Mouse (Mus musculus) CH12.LX (cell line): ENCODE measurements at regions not wholly inside any gene's neighbourhood (a gene's known extent, or its start where the extent isn't known, plus 50 kb on each side); places are given as distances from the start of the nearest gene placed in this dataset.

Experiments used
- DNase-seq: peaks from one replicate; pipeline ENCODE4 v3.0.0-alpha.2; 2013; ENCODE audit errors: extremely low read depth
- H3K27ac ChIP-seq: 2 replicates; pipeline ENCODE4 v1.5.1; 2012; ENCODE audit warnings: low read depth, mild to moderate bottlenecking, control low read depth, moderate library complexity; ENCODE audit not compliant: insufficient read depth
- H3K27me3 ChIP-seq: replicated peaks from 2 replicates; pipeline ENCODE3; 2012; ENCODE audit warnings: inconsistent platforms
- H3K36me3 ChIP-seq, 2 experiments: replicated peaks in 1 of 2; 2 replicates each; pipeline versions ENCODE3 to v1.6.1; 2012; ENCODE audit warnings: inconsistent platforms in 1 of 2, low read length in 1 of 2, mild to moderate bottlenecking in 1 of 2, mixed read lengths in 1 of 2, moderate library complexity in 1 of 2; ENCODE audit not compliant: control insufficient read depth in 1 of 2, insufficient read depth in 1 of 2
- H3K4me1 ChIP-seq, 2 experiments: 2 replicates each; pipeline ENCODE4 v1.6.1; 2012; ENCODE audit warnings: inconsistent platforms in 1 of 2, moderate library complexity in 1 of 2; ENCODE audit not compliant: insufficient read depth in 2 of 2, control insufficient read depth in 1 of 2
- H3K4me2 ChIP-seq: 2 replicates; pipeline ENCODE4 v1.6.1; 2012; ENCODE audit warnings: low read depth, mild to moderate bottlenecking, control low read depth; ENCODE audit not compliant: poor library complexity, insufficient read depth, severe bottlenecking
- H3K4me3 ChIP-seq, 3 experiments: fragments of 150-350 bp in 1 of 3; sonication (generic) in 1 of 3; replicated peaks in 1 of 3; 2 replicates each; pipeline versions ENCODE3 to v1.5.1; 2011 to 2012; ENCODE audit warnings: low read depth in 2 of 3, low read length in 2 of 3, mild to moderate bottlenecking in 2 of 3, moderate library complexity in 2 of 3, control low read depth in 1 of 3, improper control_type of control experiment in 1 of 3, inconsistent platforms in 1 of 3, mixed read lengths in 1 of 3; ENCODE audit not compliant: poor library complexity in 1 of 3
- H3K79me2 ChIP-seq: replicated peaks from 2 replicates; pipeline ENCODE4 v1.6.1; 2012; ENCODE audit warnings: mild to moderate bottlenecking, moderate library complexity; ENCODE audit not compliant: control insufficient read depth, poor library complexity, insufficient read depth, severe bottlenecking; ENCODE audit errors: extremely low read depth
- H3K9ac ChIP-seq: 2 replicates; pipeline ENCODE4 v1.6.1; 2012; ENCODE audit warnings: low read depth, mild to moderate bottlenecking, control low read depth, moderate library complexity; ENCODE audit not compliant: insufficient read depth
- H3K9me3 ChIP-seq: replicated peaks from 2 replicates; pipeline ENCODE3; 2012; ENCODE audit warnings: low read length, inconsistent platforms, mixed read lengths
- BHLHE40 ChIP-seq: IDR thresholded peaks from 2 replicates; pipeline ENCODE4 v1.6.1; 2011; ENCODE audit warnings: mild to moderate bottlenecking, low read depth, low read length, improper control_type of control experiment
- CHD1 ChIP-seq: IDR thresholded peaks from 2 replicates; pipeline ENCODE4 v1.6.1; 2012; ENCODE audit warnings: low read depth, low read length, improper control_type of control experiment, inconsistent platforms
- CHD2 ChIP-seq: IDR thresholded peaks from 2 replicates; pipeline ENCODE4 v1.6.1; 2011; ENCODE audit warnings: low read length, improper control_type of control experiment
- CTCF ChIP-seq, 2 experiments: IDR thresholded peaks in 1 of 2; conservative IDR thresholded peaks in 1 of 2; 2 replicates each; pipeline ENCODE4 v1.5.1; 2011 to 2012; ENCODE audit warnings: low read depth in 2 of 2, low read length in 2 of 2, improper control_type of control experiment in 1 of 2, inconsistent platforms in 1 of 2, mild to moderate bottlenecking in 1 of 2, moderate library complexity in 1 of 2
- E2F4 ChIP-seq: IDR thresholded peaks from 2 replicates; pipeline ENCODE4 v1.6.1; 2011; ENCODE audit warnings: low read depth, low read length, improper control_type of control experiment; ENCODE audit not compliant: insufficient replicate concordance
- ELF1 ChIP-seq: IDR thresholded peaks from 2 replicates; pipeline ENCODE4 v1.6.1; 2014; ENCODE audit warnings: low read depth, mild to moderate bottlenecking, inconsistent platforms, low read length, improper control_type of control experiment
- EP300 ChIP-seq: IDR thresholded peaks from 2 replicates; pipeline ENCODE4 v1.6.1; 2011; ENCODE audit warnings: low read length, improper control_type of control experiment
- ETS1 ChIP-seq: conservative IDR thresholded peaks from 2 replicates; pipeline ENCODE4 v1.6.1; 2012; ENCODE audit warnings: low read depth, mild to moderate bottlenecking, inconsistent platforms, low read length, improper control_type of control experiment, moderate library complexity
- JUN ChIP-seq: IDR thresholded peaks from 2 replicates; pipeline ENCODE4 v1.6.1; 2011; ENCODE audit warnings: low read depth, mild to moderate bottlenecking, low read length, improper control_type of control experiment, moderate library complexity; ENCODE audit not compliant: insufficient read depth
- KAT2A ChIP-seq: IDR thresholded peaks from 2 replicates; pipeline ENCODE4 v1.6.1; 2012; ENCODE audit warnings: low read length, improper control_type of control experiment, inconsistent platforms; ENCODE audit not compliant: insufficient replicate concordance
- MAFK ChIP-seq: IDR thresholded peaks from 2 replicates; pipeline ENCODE4 v1.6.1; 2011; ENCODE audit warnings: low read length, improper control_type of control experiment; ENCODE audit not compliant: insufficient replicate concordance
- MAX ChIP-seq: IDR thresholded peaks from 2 replicates; pipeline ENCODE4 v1.6.1; 2011; ENCODE audit warnings: low read length, improper control_type of control experiment
- MEF2A ChIP-seq: IDR thresholded peaks from 2 replicates; pipeline ENCODE4 v1.6.1; 2014; ENCODE audit warnings: low read depth, mild to moderate bottlenecking, inconsistent platforms, low read length, improper control_type of control experiment, borderline replicate concordance
- MXI1 ChIP-seq: IDR thresholded peaks from 2 replicates; pipeline ENCODE4 v1.6.1; 2011; ENCODE audit warnings: mild to moderate bottlenecking, low read depth, low read length, improper control_type of control experiment
- NELFE ChIP-seq: IDR thresholded peaks from 2 replicates; pipeline ENCODE4 v1.6.1; 2011; ENCODE audit warnings: low read depth, low read length, improper control_type of control experiment
- PAX5 ChIP-seq: IDR thresholded peaks from 2 replicates; pipeline ENCODE4 v1.6.1; 2012; ENCODE audit warnings: low read length, inconsistent platforms, mixed read lengths
- POLR2A ChIP-seq: IDR thresholded peaks from 2 replicates; pipeline ENCODE4 v1.6.1; 2011; ENCODE audit warnings: low read depth, mild to moderate bottlenecking, improper control_type of control experiment, low read length
- POLR2AphosphoS2 ChIP-seq: IDR thresholded peaks from 2 replicates; pipeline ENCODE4 v1.6.1; 2011; ENCODE audit warnings: low read depth, low read length, improper control_type of control experiment
- RCOR1 ChIP-seq: conservative IDR thresholded peaks from 2 replicates; pipeline ENCODE4 v1.6.1; 2012; ENCODE audit warnings: low read depth, mild to moderate bottlenecking, inconsistent platforms, low read length, improper control_type of control experiment
- SIN3A ChIP-seq: IDR thresholded peaks from 2 replicates; pipeline ENCODE4 v1.6.1; 2012; ENCODE audit warnings: low read length, improper control_type of control experiment, inconsistent platforms
- SMC3 ChIP-seq: IDR thresholded peaks from 2 replicates; pipeline ENCODE4 v1.6.1; 2011; ENCODE audit warnings: low read depth, low read length, improper control_type of control experiment
- USF1 ChIP-seq: IDR thresholded peaks from 2 replicates; pipeline ENCODE4 v1.6.1; 2014; ENCODE audit warnings: low read depth, mild to moderate bottlenecking, inconsistent platforms, low read length, improper control_type of control experiment
- ZC3H11A ChIP-seq: IDR thresholded peaks from 2 replicates; pipeline ENCODE4 v1.6.1; 2012; ENCODE audit warnings: low read depth, mild to moderate bottlenecking, inconsistent platforms, low read length, improper control_type of control experiment
- ZKSCAN1 ChIP-seq: IDR thresholded peaks from 2 replicates; pipeline ENCODE4 v1.6.1; 2012; ENCODE audit warnings: low read depth, inconsistent platforms, low read length, improper control_type of control experiment, borderline replicate concordance
- ZMIZ1 ChIP-seq: IDR thresholded peaks from 2 replicates; pipeline ENCODE4 v1.6.1; 2012; ENCODE audit warnings: low read depth, mild to moderate bottlenecking, inconsistent platforms, low read length, improper control_type of control experiment
- ZNF384 ChIP-seq: IDR thresholded peaks from 2 replicates; pipeline ENCODE4 v1.6.1; 2012; ENCODE audit warnings: low read depth, low read length, improper control_type of control experiment, inconsistent platforms
- dilution Hi-C: fragments of 300-500 bp; cut with MboI; formaldehyde crosslinking; loops from 2 replicates; pipeline ENCODE4 v1.14.3; 2020; ENCODE audit warnings: low sequenced_read_pairs; ENCODE audit not compliant: extremely low pct_unique_long_range_greater_than_20kb, extremely low pct_ligation_motif_present
- in situ Hi-C: fragments of 300-500 bp; cut with MboI; formaldehyde crosslinking; loops from 3 replicates; pipeline ENCODE4 v1.14.3; 2019; ENCODE audit warnings: low sequenced_read_pairs, low pct_ligation_motif_present, low pct_unique_long_range_greater_than_20kb, mixed read lengths

DNA sequence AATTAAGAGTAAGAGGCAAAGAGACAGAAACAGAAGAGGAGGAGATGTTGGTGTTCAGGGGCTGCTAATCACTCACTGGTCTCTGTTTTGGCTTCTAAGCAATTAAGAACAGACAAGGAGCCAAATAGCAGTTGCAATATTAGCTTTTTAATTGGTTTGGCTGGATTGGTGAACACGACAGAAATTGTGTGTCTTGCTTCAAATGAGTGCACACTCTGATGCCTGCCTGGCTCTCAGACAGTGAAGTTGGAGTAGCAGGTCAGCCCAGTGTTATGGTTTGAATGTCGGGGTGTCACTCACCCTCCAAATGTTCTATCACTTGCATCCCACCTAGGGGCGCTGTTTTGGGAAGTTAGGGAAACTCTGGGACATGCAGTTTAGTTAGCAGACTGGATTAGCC lies 120.3 kb upstream of the Pbx1 start:
- dilution Hi-C loops (no loop called here), in situ Hi-C loops (no loop called here)
- H3K27me3 ChIP-seq, result no peaks in the 10 kb centered on the region
- H3K4me2 ChIP-seq, result no peak overlapping the region
- TF ChIP-seq ELF1 (no peak), ZNF384 (no peak), POLR2AphosphoS2 (no peak), NELFE (no peak), ETS1 (no peak), MAX (no peak), CHD1 (no peak), BHLHE40 (no peak)
- H3K36me3 ChIP-seq, result no peaks in the 10 kb centered on the region
- H3K27ac ChIP-seq, result no peak overlapping the region
- no peak for DNase-seq
- no peaks in the 10 kb centered on the region for H3K79me2 ChIP-seq
- no peaks in the 10 kb centered on the region for H3K4me1 ChIP-seq
- peaks cover 46% of the 10 kb centered on the region for H3K9me3 ChIP-seq
- H3K4me3 ChIP-seq, result no peak overlapping the region
- no peak overlapping the region for H3K9ac ChIP-seq

DNA sequence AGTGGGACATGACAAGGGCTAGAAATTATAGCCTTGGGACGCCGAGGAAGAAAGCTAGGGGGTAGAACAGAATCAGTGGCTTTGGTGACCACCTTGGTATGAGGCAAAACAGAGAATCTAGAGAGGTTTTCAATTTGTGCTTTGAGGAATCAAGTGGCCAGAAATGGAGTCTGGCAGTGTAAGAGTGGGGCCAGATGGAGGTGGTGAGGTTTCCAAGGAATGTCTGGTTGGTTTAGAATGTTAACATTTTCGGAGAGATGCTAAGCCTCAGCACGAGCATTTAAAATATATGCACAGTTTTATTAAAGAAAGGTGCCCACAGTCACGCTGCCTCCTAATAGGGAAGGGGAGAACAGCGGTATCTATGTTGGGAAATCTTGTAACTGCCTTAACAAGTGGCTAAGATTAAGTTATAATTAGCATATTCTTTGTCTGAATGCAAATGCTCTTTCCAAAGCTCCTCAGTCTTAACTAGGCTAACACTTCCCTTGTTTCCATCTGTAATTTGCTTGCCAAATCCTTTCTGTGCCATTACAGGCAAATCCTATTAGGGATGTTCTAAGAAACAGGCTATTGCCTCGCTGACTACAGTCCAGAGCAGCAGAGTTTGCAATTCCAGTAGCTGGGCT lies 117.9 kb upstream of the Pbx1 start:
- dilution Hi-C loops, result no loop called here
- H3K4me1 ChIP-seq, result no peaks in the 10 kb centered on the region

DNA sequence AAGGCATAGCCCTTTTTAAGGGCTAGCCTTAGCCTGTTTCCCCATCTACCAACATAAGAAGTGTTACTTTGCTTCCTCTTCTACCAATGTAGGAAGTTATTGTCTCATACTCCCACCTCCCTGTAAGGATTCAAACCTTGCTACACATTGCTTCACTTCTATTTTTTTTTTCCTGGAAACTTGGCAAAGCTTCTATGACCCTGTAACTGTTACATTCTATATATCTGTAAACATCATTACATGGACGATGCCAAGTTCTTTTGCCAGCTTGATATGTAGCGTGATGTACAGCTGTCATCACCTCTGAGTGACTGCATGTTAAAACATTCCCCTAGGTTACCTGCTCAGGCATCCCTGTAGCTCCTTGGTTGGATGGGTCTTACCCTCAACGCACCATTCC lies 114.1 kb upstream of the Pbx1 start:
- no peak for DNase-seq
- dilution Hi-C loops (no loop called here), in situ Hi-C loops (no loop called here)
- Histone ChIP-seq H3K4me2 (no peak overlapping the region), H3K4me1 (no peaks in the 10 kb centered on the region), H3K27ac (no peak overlapping the region), H3K9ac (no peak overlapping the region), H3K79me2 (no peaks in the 10 kb centered on the region), H3K27me3 (no peaks in the 10 kb centered on the region), H3K9me3 (peaks cover 58% of the 10 kb centered on the region), H3K36me3 (no peaks in the 10 kb centered on the region), H3K4me3 (no peak overlapping the region)
- TF ChIP-seq USF1, result no peak
- TF ChIP-seq ZMIZ1, result no peak
- no peak for TF ChIP-seq MEF2A
- TF ChIP-seq ELF1, result no peak
- TF ChIP-seq POLR2AphosphoS2, result no peak
- TF ChIP-seq BHLHE40, result no peak
- no peak for TF ChIP-seq RCOR1
- TF ChIP-seq MAFK, result no peak
- TF ChIP-seq ZNF384, result no peak
- no peak for TF ChIP-seq POLR2A
- no peak for TF ChIP-seq NELFE
- no peak for TF ChIP-seq SMC3
- TF ChIP-seq CTCF (conservative IDR thresholded peaks at IDR 0.05 in 1 of 2, IDR thresholded peaks at IDR 0.05 in 1 of 2; ENCODE audit: low read depth in 2 of 2, low read length in 2 of 2), result no peak
- no peak for TF ChIP-seq EP300
- no peak for TF ChIP-seq PAX5
- TF ChIP-seq ETS1, result no peak
- TF ChIP-seq ZKSCAN1, result no peak

More for the DNA sequence above, 117.9 kb upstream of the Pbx1 start:
- Histone ChIP-seq H3K9me3 (peaks cover 49% of the 10 kb centered on the region), H3K4me3 (no peak overlapping the region), H3K27me3 (no peaks in the 10 kb centered on the region)
- in situ Hi-C loops, result no loop called here
- TF ChIP-seq CHD2, result no peak
- no peak for TF ChIP-seq MAFK
- no peak for TF ChIP-seq SMC3
- TF ChIP-seq JUN, result no peak
- TF ChIP-seq USF1, result no peak
- TF ChIP-seq NELFE, result no peak
- no peak for TF ChIP-seq SIN3A
- TF ChIP-seq ZC3H11A, result no peak
- TF ChIP-seq MXI1, result no peak
- TF ChIP-seq EP300, result no peak
- TF ChIP-seq E2F4, result no peak
- no peak for TF ChIP-seq KAT2A
- TF ChIP-seq, all 38 proteins: peak for 0
- Histone ChIP-seq H3K79me2 (no peaks in the 10 kb centered on the region), H3K27ac (no peak overlapping the region), H3K9ac (no peak overlapping the region), H3K4me2 (no peak overlapping the region), H3K36me3 (no peaks in the 10 kb centered on the region)
- DNase-seq, result no peak
